Mouse (Mus musculus): ENCODE results near the gene Thoc3. TPM values are rescaled to one million over a fixed set of nuclear protein-coding genes. Genes with fewer than 3 reads are reported as not detected.
"Not testable (repeated sequence)": the region's sequence is repeated elsewhere in the genome, so short reads cannot be mapped to it uniquely, and the experiment has no call there.

Gene Thoc3
- polyA plus RNA-seq (2015; fragmentation: Nextera tagmentation; extraction: Ambion mirVana): 67.5 and 69.2 TPM in 2 replicates

- DNase-seq: peak; percentile 84
- H3K27me3 ChIP-seq: no peaks in the 10 kb centered on the region
These were observed at the start of gene Thoc3 for GRCm38 (mm10) chr13:54468098-54469011. TSS of gene Thoc3 (minus strand) at chr13:54468849.

GRCm38 (mm10) chr13:54505920-54506319 is 37.3 kb upstream of the Thoc3 start:
- Histone ChIP-seq H3K4me1 (replicated peaks) (peaks cover 39% of the 10 kb centered on the region), H3K9me3 (replicated peaks) (no peaks in the 10 kb centered on the region), H3K27ac (no peak overlapping the region), H3K4me3 (replicated peaks) (no peak overlapping the region), H3K27me3 (peaks cover 15% of the 10 kb centered on the region), H3K4me2 (no peak overlapping the region), H3K36me3 (no peaks in the 10 kb centered on the region), H3K9ac (no peak overlapping the region)
- WGBS (ENCODE audit: insufficient replicate concordance): 81% methylated on average over 1 of the region's 1 CpGs
- DNase-seq: no peak
- ATAC-seq (ENCODE audit: low read depth): no peak

More at GRCm38 (mm10) chr13:54468098-54469011, at the start of gene Thoc3:
- Histone ChIP-seq H3K9me3 (replicated peaks) (0 out of 2 replicates have a peak, but pooled peaks cover 4% of the 10 kb centered on the region), H3K4me2 (peak within 1 kb of the TSS; percentile 95), H3K4me3 (replicated peaks) (peak within 1 kb of the TSS; percentile 95), H3K9ac (peak within 1 kb of the TSS; percentile 94), H3K36me3 (peaks cover 43% of the 10 kb centered on the region), H3K4me1 (replicated peaks) (peaks cover 18% of the 10 kb centered on the region), H3K27ac (peak within 1 kb of the TSS; percentile 48)
- WGBS (ENCODE audit: insufficient replicate concordance): 0% methylated on average over 67 of the region's 67 CpGs
- ATAC-seq (ENCODE audit: low read depth): peak; percentile 96

GRCm38 (mm10) chr13:54504611-54505260 is 36.1 kb upstream of the Thoc3 start:
- peak overlapping the region; percentile 76 for H3K4me3 ChIP-seq (replicated peaks)
- ATAC-seq (ENCODE audit: low read depth) (no peak), DNase-seq (no peak)
- 29% methylated on average over 7 of the region's 7 CpGs for WGBS (ENCODE audit: insufficient replicate concordance)
- peaks cover 45% of the 10 kb centered on the region for H3K4me1 ChIP-seq (replicated peaks)
- no peaks in the 10 kb centered on the region for H3K9me3 ChIP-seq (replicated peaks)
- no peak overlapping the region; the same call in 1 of the 2 replicates for H3K27ac ChIP-seq
- H3K27me3 ChIP-seq: peaks cover 15% of the 10 kb centered on the region
- peak overlapping the region; percentile 100 for H3K4me2 ChIP-seq
- peak overlapping the region; percentile 84 for H3K9ac ChIP-seq
- H3K36me3 ChIP-seq: no peaks in the 10 kb centered on the region

GRCm38 (mm10) chr13:54503604-54504521 is 35.2 kb upstream of the Thoc3 start, which contains the start of gene Simc1:
TSS of gene Simc1 (plus strand) at chr13:54503779.
- Histone ChIP-seq H3K9me3 (replicated peaks) (no peaks in the 10 kb centered on the region), H3K4me2 (peak within 1 kb of the TSS; percentile 100), H3K36me3 (no peaks in the 10 kb centered on the region), H3K9ac (peak within 1 kb of the TSS; percentile 84), H3K27me3 (peaks cover 19% of the 10 kb centered on the region), H3K4me3 (replicated peaks) (peak within 1 kb of the TSS; percentile 76), H3K4me1 (replicated peaks) (peaks cover 45% of the 10 kb centered on the region), H3K27ac (peak within 1 kb of the TSS; percentile 55)
- WGBS (ENCODE audit: insufficient replicate concordance): under 1% methylated on average over 105 of the region's 105 CpGs
- ATAC-seq (ENCODE audit: low read depth) (peak; percentile 90), DNase-seq (peak; percentile 67)

- peak overlapping the region; percentile 76 for H3K4me3 ChIP-seq (replicated peaks)
- peaks cover 22% of the 10 kb centered on the region for H3K27me3 ChIP-seq
- H3K4me1 ChIP-seq (replicated peaks): peaks cover 45% of the 10 kb centered on the region
- H3K27ac ChIP-seq: no peak overlapping the region
- H3K36me3 ChIP-seq: no peaks in the 10 kb centered on the region
- under 1% methylated on average over 14 of the region's 14 CpGs for WGBS (ENCODE audit: insufficient replicate concordance)
- peak overlapping the region; percentile 100 for H3K4me2 ChIP-seq
- peak; percentile 57 for ATAC-seq (ENCODE audit: low read depth)
- DNase-seq: no peak
- peak overlapping the region; percentile 84 for H3K9ac ChIP-seq
- H3K9me3 ChIP-seq (replicated peaks): no peaks in the 10 kb centered on the region
These were observed 34.6 kb upstream of the Thoc3 start for GRCm38 (mm10) chr13:54503278-54503603.

- Histone ChIP-seq H3K27me3 (peaks cover 25% of the 10 kb centered on the region), H3K4me2 (no peak overlapping the region), H3K27ac (no peak overlapping the region), H3K4me3 (replicated peaks) (no peak overlapping the region), H3K9ac (no peak overlapping the region), H3K4me1 (replicated peaks) (peaks cover 45% of the 10 kb centered on the region), H3K9me3 (replicated peaks) (no peaks in the 10 kb centered on the region), H3K36me3 (no peaks in the 10 kb centered on the region)
- ATAC-seq (ENCODE audit: low read depth): no peak
- no peak for DNase-seq
- WGBS (ENCODE audit: insufficient replicate concordance): 16% methylated on average over 3 of the region's 3 CpGs
These were observed 33.5 kb upstream of the Thoc3 start for GRCm38 (mm10) chr13:54501957-54502690.

GRCm38 (mm10) chr13:54501352-54501751 is 32.7 kb upstream of the Thoc3 start:
- H3K9me3 ChIP-seq (replicated peaks): no peaks in the 10 kb centered on the region
- H3K36me3 ChIP-seq: no peaks in the 10 kb centered on the region
- no peak overlapping the region for H3K9ac ChIP-seq
- H3K4me1 ChIP-seq (replicated peaks): peaks cover 45% of the 10 kb centered on the region
- ATAC-seq (ENCODE audit: low read depth): no peak
- no peak overlapping the region for H3K4me3 ChIP-seq (replicated peaks)
- H3K27ac ChIP-seq: no peak overlapping the region
- WGBS (ENCODE audit: insufficient replicate concordance): 41% methylated on average over 2 of the region's 2 CpGs
- peaks cover 25% of the 10 kb centered on the region for H3K27me3 ChIP-seq
- DNase-seq: no peak
- no peak overlapping the region for H3K4me2 ChIP-seq

- not testable (repeated sequence) for H3K9me3 ChIP-seq (replicated peaks); H3K9ac ChIP-seq; ATAC-seq (ENCODE audit: low read depth); H3K27ac ChIP-seq; H3K4me2 ChIP-seq; DNase-seq; H3K36me3 ChIP-seq; H3K4me3 ChIP-seq (replicated peaks)
- peaks cover 36% of the 10 kb centered on the region for H3K4me1 ChIP-seq (replicated peaks)
- H3K27me3 ChIP-seq: peaks cover 25% of the 10 kb centered on the region
- WGBS (ENCODE audit: insufficient replicate concordance): 71% methylated on average over 7 of the region's 7 CpGs
These were observed 30.9 kb upstream of the Thoc3 start for GRCm38 (mm10) chr13:54499551-54499950.

GRCm38 (mm10) chr13:54491381-54491780 is 22.7 kb upstream of the Thoc3 start:
- H3K4me2 ChIP-seq: no peak overlapping the region
- no peak overlapping the region for H3K9ac ChIP-seq
- no peak for DNase-seq
- ATAC-seq (ENCODE audit: low read depth): no peak
- H3K4me1 ChIP-seq (replicated peaks): no peaks in the 10 kb centered on the region; the same call in 1 of the 2 replicates
- H3K36me3 ChIP-seq: no peaks in the 10 kb centered on the region
- WGBS (ENCODE audit: insufficient replicate concordance): 66% methylated on average over 6 of the region's 6 CpGs
- H3K4me3 ChIP-seq (replicated peaks): no peak overlapping the region
- H3K27ac ChIP-seq: no peak overlapping the region
- no peaks in the 10 kb centered on the region for H3K9me3 ChIP-seq (replicated peaks)
- H3K27me3 ChIP-seq: peaks cover 3% of the 10 kb centered on the region; the same call in 1 of the 2 replicates

- H3K27me3 ChIP-seq: peaks cover 3% of the 10 kb centered on the region; the same call in 1 of the 2 replicates
- H3K36me3 ChIP-seq: no peaks in the 10 kb centered on the region
- H3K9me3 ChIP-seq (replicated peaks): no peaks in the 10 kb centered on the region
- no peaks in the 10 kb centered on the region; the same call in 1 of the 2 replicates for H3K4me1 ChIP-seq (replicated peaks)
- no peak overlapping the region for H3K9ac ChIP-seq
- H3K4me3 ChIP-seq (replicated peaks): no peak overlapping the region
- no peak overlapping the region for H3K27ac ChIP-seq
- H3K4me2 ChIP-seq: no peak overlapping the region
- 65% methylated on average over 5 of the region's 5 CpGs for WGBS (ENCODE audit: insufficient replicate concordance)
- ATAC-seq (ENCODE audit: low read depth): no peak
- no peak for DNase-seq
These were observed 21.8 kb upstream of the Thoc3 start for GRCm38 (mm10) chr13:54490411-54490810.
